Mouse (Mus musculus) urinary bladder, adult 2 months (tissue): ENCODE data around the gene Cap2. TPM values are rescaled to one million over a fixed set of nuclear protein-coding genes. Genes with fewer than 3 reads are reported as not detected.

Source experiments
- DNase-seq: peaks from one replicate; pipeline ENCODE4 v3.0.0; 2022; ENCODE audit warnings: low spot score
- polyA plus RNA-seq: library from polyadenylated mRNA; depleted of rRNA; stranded (reverse); fragments of >200 nt; gene quantifications from 2 replicates; pipeline ENCODE4 v1.2.3, GENCODE M21; 2012

Cap2 gene
- polyA plus RNA-seq, 1 experiment: 101 TPM

DNA sequence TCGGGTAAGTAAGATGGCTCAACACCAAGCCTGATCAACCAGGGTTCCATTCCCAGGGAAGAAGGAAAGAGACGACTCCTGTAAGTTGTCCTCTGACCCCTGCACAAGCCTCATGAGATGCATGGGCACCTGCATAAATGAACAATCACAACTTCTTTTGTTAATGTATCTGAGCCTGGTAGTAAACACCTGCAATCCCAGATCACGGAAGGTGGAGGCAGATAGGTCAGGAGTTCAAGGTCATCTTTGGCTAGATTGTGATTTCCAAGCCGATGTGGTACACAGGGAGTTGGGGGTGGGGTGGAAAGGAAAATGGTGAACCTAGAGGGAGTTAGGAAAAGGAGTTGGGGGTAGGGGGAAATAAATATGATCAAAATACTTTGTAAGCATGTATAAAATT lies 131.1 kb downstream of the Cap2 start:
- DNase-seq: no peak

DNA sequence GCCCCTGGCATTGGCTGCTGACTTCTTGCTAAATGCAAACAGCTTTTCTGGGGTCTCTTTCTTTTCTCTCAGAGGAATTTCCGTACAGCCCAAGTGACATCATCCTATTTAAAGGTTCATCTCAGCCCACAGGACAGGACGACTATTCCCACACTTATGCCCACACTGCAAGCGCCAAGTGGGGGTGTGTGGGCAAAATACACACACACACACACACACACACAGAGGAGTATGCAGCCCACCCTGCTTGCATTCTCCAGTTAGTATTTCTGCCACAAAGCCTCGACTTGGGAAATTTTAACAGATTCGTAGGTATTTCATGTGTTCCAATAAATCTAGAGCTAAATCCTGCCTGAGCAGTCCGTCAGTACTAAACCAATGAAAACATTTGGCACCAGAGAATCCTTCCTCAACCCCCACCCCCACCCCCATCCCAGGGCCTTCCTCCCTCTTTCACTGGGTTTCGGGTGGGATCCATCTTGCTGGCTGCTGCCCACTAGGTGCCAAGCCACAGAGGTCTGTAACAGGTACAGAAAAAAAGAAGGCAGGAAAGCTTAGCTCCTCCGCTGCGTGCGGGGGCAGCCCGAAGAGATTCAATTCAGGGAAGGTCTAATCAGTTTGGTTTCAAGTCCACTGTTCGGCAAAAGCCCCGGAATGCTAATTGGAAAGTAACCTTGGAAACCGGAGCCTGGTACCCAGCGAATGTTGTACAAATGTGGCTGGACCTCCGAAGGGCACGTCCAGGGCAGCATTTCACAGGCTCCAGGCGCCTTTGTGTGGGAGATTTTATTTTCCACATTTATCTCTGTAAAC lies 131.9 kb downstream of the Cap2 start:
- DNase-seq: no peak

GRCm38 (mm10) chr13:46634133-46634488 lies 132.5 kb downstream of the Cap2 start:
- no peak for DNase-seq

DNA sequence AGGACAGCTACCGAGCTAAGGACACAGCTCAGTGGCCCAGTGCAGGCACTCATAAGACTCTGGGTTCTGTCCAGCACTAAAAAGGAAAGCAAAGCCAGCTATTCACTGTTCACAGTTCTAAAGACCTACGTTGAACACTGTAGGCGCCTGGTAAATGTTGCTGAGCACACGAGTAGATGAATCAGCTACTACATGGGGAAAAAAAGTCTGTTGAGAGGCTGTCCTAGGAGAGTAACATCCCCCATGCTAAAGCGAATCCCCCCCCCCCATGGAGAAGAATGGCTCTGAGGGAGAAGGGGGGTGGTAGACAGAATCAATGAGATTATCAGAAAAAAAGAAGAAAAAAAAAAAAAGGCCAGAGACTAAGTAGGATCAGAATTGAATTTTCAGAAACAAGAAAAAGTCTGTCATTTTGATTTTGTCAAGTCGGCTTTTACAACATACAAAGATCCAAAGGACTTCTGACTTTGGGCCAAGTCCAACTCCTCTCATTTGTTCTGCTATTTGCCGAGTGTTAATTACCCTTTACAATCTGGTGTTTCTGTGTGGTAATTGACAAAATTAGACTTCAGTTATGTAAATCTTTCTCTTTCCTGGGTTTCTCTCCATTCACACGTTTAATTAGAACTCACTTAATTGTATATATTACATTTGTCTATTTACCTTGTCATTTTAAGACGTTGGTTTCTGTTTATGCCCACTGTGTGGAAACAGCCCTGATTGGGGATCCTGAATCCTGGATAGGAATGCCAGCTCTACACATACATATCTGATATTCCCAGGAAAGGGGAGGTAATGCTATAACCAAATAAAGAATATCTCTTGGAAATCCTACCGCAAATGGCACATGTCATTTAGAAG lies 139.2 kb downstream of the Cap2 start:
- no peak for DNase-seq

DNA sequence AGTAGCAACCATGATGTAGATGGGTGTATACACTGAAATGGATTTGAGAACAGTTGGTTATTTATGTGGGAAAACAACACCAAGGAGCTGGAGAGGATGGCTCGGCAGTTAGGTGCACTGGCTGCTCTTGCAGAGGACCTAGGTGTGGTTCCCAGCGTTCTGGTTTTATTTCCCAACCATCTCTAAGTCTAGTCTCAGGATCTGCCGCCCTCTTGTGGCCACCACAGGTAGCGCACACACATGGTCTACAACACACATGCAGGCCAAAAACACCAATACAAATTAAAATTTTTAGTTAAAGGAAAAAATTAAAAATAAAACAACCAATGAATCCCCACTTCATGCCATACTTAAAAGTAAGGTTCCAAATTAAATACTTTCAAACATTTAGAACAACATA lies 140.7 kb downstream of the Cap2 start:
- DNase-seq: no peak

- no peak for DNase-seq
These were observed 142.5 kb downstream of the Cap2 start for GRCm38 (mm10) chr13:46644175-46644574.

- no peak for DNase-seq
These were observed 143.8 kb downstream of the Cap2 start for GRCm38 (mm10) chr13:46645476-46645875.

- DNase-seq: no peak
These were observed 150.2 kb downstream of the Cap2 start for GRCm38 (mm10) chr13:46651853-46652252.

DNA sequence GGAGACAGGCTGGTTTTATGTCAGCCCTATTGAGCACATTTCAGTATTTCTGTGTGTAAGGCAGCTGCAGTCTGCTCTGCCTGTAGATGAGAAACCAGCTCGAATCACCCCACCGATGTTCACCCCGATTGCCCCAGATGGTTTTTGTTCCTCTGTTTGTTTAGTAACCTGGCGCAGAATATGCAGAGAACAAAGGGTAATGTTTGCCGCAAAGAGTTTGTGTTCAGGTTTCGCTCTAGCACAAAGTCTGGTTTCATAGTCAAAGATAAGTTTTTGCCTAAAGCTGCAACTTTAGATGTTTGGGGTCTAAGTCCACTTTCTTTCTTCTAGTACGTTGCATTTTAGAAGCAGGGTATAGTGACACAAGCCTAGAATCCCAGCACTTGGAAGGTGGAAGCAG lies 151.0 kb downstream of the Cap2 start:
- DNase-seq: no peak

GRCm38 (mm10) chr13:46653671-46654070 lies 152.0 kb downstream of the Cap2 start:
- DNase-seq: no peak

- DNase-seq: no peak
These were observed 152.9 kb downstream of the Cap2 start for GRCm38 (mm10) chr13:46654566-46654965.

DNA sequence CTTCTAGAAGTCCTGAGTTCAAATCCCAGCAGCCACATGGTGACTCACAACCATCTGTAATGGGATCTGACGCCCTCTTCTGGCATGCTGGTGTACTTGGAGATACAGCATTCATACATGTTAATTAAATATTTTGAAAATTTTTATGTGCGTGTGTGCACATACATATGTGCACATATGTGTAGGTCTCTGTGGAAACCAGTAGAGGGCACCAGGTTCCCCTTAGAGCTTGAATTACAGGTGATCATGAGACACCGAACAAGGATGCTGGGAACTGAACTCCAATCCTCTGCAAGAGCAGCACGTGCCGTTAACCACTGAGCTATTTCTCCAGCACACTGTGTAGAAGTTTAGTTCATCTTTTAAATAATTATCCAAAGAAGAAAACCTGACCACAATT lies 157.6 kb downstream of the Cap2 start:
- DNase-seq: no peak

DNA sequence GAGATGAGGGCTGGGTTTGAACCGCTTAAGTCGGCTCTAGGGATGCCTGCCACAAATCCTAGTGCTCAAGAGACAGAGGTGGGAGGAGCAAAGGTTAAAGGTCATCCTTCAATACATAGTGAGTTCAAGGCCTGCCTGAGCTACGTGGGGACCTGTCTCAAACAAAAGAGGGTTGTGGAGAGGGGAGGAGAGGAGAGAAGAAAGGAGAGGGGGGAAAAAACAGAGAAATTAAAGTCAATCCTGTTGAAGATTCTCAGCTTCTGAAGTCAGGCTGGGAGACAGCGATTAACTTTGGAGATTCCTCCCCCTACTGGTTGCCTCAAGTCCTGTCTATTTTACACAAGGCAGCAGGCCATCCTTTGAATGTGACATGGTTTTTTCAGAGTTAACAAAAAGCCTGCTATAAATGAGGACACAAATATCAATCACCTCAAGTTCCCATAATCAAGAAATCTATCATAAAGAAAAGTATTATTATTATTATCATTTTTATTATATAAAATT lies 161.9 kb downstream of the Cap2 start:
- DNase-seq: no peak

DNA sequence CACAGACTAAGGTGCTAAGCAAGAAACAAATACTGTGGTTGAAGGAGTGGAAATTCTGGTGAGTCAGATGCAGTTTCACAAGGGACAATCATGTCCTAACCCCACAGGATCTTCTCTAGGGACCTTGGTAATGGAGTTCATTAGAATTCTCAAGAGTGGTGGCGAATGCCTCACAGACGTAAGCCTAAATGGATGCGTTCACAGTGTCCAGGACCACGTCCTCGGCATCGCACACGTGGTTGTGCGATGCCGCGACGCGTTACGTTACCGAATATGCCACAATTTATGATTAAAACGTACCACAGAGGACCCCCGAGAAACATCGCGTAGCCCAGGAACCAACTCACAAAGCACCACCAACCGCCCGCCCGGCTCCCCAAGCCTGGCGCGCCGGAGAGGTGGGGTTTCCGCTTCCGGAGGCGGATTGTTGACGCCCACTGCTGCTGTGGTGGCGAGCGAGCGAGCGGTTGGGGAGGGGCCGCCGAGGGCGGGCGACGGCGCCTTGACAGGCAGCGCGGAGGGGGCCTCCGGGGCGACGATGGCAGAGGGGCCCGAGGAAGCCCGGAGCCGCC lies 167.5 kb downstream of the Cap2 start, which contains the start of gene Fam8a1:
Fam8a1 (plus strand) TSS at position 475 of the 572 bp plus-strand sequence.
- peak; percentile 90 for DNase-seq

- DNase-seq: peak; percentile 29
These were observed 168.1 kb downstream of the Cap2 start for GRCm38 (mm10) chr13:46669620-46670271.

- DNase-seq: no peak
These were observed 168.9 kb downstream of the Cap2 start for GRCm38 (mm10) chr13:46670514-46670913.

DNA sequence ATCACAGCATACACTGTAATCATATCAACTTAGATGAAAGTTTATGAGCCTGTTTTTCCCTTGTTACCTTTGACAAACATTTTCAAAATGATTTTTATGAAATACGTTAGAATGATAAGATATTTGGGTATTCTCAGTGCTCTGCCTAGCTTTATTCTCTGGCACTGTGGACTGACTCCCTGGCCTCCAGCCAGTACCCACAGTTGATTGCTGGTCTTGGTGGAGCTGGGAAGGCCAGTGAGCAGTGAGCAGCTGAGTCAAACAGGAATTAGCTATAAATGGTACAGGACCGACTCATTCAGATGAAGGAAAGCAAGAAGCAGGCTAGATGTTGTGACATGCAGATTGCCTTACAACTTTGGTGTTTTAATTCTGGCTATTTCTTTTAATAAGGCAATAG lies 173.0 kb downstream of the Cap2 start:
- no peak for DNase-seq

DNA sequence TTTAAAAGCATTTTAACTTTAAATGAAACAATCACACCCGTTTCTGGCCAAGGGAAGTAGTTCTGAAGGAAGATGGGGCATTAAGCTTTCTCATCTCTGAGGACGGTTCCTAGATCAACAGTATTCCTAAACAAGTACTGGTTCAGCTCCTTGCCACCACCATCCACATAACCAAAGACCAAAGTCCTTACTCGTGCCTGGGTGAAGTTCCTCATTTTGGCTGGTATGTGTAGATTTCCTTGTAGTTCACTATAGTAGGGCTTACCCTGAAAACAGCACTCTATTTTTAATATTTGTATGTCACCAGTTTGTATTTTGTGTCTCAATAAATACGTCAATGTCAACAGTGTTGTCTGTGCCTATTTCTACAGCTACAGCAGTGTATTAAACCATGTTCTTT lies 176.1 kb downstream of the Cap2 start:
- no peak for DNase-seq

GRCm38 (mm10) chr13:46682921-46683320 lies 181.3 kb downstream of the Cap2 start:
- no peak for DNase-seq

DNA sequence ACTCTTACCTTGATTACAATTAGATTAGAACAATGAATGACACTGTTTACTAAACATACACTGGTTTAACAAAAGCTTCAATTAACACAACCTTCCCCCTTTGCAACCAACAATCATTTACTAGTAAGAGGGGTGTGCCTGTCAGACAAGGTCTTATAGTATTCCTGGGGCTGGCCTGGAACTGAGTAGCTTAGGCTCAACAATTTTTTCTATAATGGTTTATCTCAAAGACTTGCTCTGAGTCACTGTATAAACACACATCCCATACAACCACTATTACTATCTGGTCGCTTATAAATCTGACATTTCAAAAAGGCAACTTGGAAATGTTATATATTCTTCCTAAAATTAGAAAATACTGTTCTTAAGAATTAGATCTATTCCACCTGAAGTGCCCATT lies 181.7 kb downstream of the Cap2 start:
- no peak for DNase-seq

DNA sequence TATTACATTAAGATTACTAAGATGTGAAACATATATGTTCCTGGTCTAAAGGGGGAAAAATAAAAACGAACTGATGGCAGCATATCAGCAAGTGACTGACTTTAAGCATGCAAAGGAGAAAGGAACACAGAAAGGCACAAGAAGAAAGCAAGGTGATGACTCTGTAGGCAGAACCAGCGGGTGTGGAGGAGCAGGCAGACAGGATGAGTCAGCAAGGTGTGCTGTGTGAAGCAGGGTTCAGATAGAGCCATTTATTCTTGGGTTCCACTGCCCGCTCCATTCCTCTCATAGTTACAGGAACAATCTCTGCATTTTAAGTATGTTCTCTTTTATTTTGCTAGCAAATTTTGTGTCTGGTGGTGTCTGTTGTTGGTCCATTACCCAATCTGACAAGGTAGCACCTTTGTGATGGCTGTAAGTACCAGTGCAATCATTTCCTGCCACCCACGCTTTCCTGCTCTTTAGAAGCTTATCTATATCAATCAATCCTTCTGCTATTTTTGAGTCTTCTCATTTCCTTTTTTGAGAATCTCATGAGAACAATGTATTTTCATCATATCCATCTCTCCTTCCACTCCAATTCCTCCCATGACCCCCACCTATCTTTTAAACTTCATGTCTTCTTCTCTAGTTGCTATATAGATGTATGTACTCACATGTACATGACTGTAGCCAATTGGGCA lies 189.1 kb downstream of the Cap2 start:
- DNase-seq: no peak
